Mouse (Mus musculus): ENCODE results near the gene Mrap2. TPM values are rescaled to one million over a fixed set of nuclear protein-coding genes. Genes with fewer than 3 reads are reported as not detected.

Mrap2 gene
- total and polyA plus RNA-seq, 3 experiments: 0.15 TPM; not detected in 2

GRCm38 (mm10) chr9:87213204-87213603 is 69.1 kb downstream of the Mrap2 start:
- TF ChIP-seq BHLHE40 (IDR thresholded peaks at IDR 0.05; ENCODE audit: borderline replicate concordance, low read depth, low read length): no peak
- TF ChIP-seq GATA1 (IDR thresholded peaks at IDR 0.05; ENCODE audit: low read depth, low read length): no peak
- TF ChIP-seq USF2 (IDR thresholded peaks at IDR 0.05; ENCODE audit: borderline replicate concordance in 1 of 2, insufficient read depth in 1 of 2, low read depth in 1 of 2, low read length in 2 of 2): no peak
- no peak for TF ChIP-seq HCFC1 (IDR thresholded peaks at IDR 0.05; ENCODE audit: low read depth, low read length)
- no peak for TF ChIP-seq EP300 (IDR thresholded peaks at IDR 0.05; ENCODE audit: low read depth in 1 of 2, low read length in 2 of 2)
- no peak for TF ChIP-seq USF1 (IDR thresholded peaks at IDR 0.05; ENCODE audit: low read depth, low read length)
- no peak for TF ChIP-seq ZC3H11A (IDR thresholded peaks at IDR 0.05; ENCODE audit: low read depth, low read length)
- no peak for TF ChIP-seq ETS1 (IDR thresholded peaks at IDR 0.05; ENCODE audit: low read depth, low read length)
- no peak for TF ChIP-seq RAD21 (IDR thresholded peaks at IDR 0.05; ENCODE audit: low read depth, low read length)
- no peak for TF ChIP-seq TBP (IDR thresholded peaks at IDR 0.05; ENCODE audit: low read depth, low read length)
- no peak for DNase-seq (ENCODE audit: low read depth, low spot score)
- H3K4me1 ChIP-seq (ENCODE audit: control insufficient read depth in 1 of 2, insufficient read depth in 2 of 2, low read length in 2 of 2): no peaks in the 10 kb centered on the region
- no peaks in the 10 kb centered on the region for H3K9me3 ChIP-seq (replicated peaks; ENCODE audit: insufficient read depth, low read length)
- no peaks in the 10 kb centered on the region for H3K27me3 ChIP-seq (ENCODE audit: control insufficient read depth in 1 of 2, insufficient read depth in 2 of 2, low read length in 2 of 2)
- peaks cover 0 to 2% of the 10 kb centered on the region in 2 experiments; a peak in 3 of 4 replicates for H3K36me3 ChIP-seq (ENCODE audit: control insufficient read depth in 1 of 2, insufficient read depth in 2 of 2, low read length in 2 of 2)
- no peak overlapping the region for H3K4me3 ChIP-seq (ENCODE audit: control insufficient read depth in 1 of 2, insufficient read depth in 1 of 2, low read depth in 2 of 2, low read length in 2 of 2)
- no peaks in the 10 kb centered on the region for H3K79me2 ChIP-seq (ENCODE audit: control insufficient read depth, insufficient read depth, low read length, poor library complexity)
- no peak overlapping the region for H3K9ac ChIP-seq (ENCODE audit: control insufficient read depth, low read depth, low read length, poor library complexity, severe bottlenecking)
- H3K27ac ChIP-seq (ENCODE audit: control insufficient read depth, low read depth, low read length): no peak overlapping the region

Other genes with a start within 250 kb of the Mrap2 start
- not detected in 2 replicates for gene Ripply2, start 128.8 kb upstream of the Mrap2 start, total RNA-seq (2012; rRNA removed)
- not detected for gene Ripply2, start 128.8 kb upstream of the Mrap2 start, polyA plus RNA-seq (2012; ENCODE audit: insufficient read depth in 1 of 2, insufficient read length in 2 of 2, low read depth in 1 of 2, low replicate concordance in 2 of 2, missing spikeins in 1 of 2)
- 30.3 and 31.4 TPM in 2 replicates for gene Cyb5r4, start 122.3 kb upstream of the Mrap2 start, total RNA-seq (2012; rRNA removed)
- gene Cyb5r4, start 122.3 kb upstream of the Mrap2 start, polyA plus RNA-seq (2012; ENCODE audit: insufficient read depth in 1 of 2, insufficient read length in 2 of 2, low read depth in 1 of 2, low replicate concordance in 2 of 2, missing spikeins in 1 of 2): 10 to 100 TPM in 1 of 2 experiments, not detected in 1; 37.2 TPM
- gene Cep162, start 111.2 kb downstream of the Mrap2 start, total RNA-seq (2012; rRNA removed): 3.7 and 4.2 TPM in 2 replicates
- gene Cep162, start 111.2 kb downstream of the Mrap2 start, polyA plus RNA-seq (2012; ENCODE audit: insufficient read depth in 1 of 2, insufficient read length in 2 of 2, low read depth in 1 of 2, low replicate concordance in 2 of 2, missing spikeins in 1 of 2): 1 to 10 TPM in 1 of 2 experiments, not detected in 1; 5.4 TPM